Mouse (Mus musculus) kidney, adult 2 months (tissue): ENCODE results near the gene Lyg1.

ENCODE experiments used
- CTCF ChIP-seq: fragments of 200-500 bp; conservative IDR thresholded peaks from 2 replicates; pipeline ENCODE4 v1.5.1; 2011; ENCODE audit warnings: low read depth, mild to moderate bottlenecking, control low read depth, low read length, moderate library complexity, mixed read lengths; ENCODE audit not compliant: insufficient read depth, insufficient read length
- POLR2A ChIP-seq: fragments of 200-500 bp; IDR thresholded peaks from one replicate; pipeline ENCODE4 v1.6.1; 2011; ENCODE audit warnings: low read depth, low read length, control low read depth

GRCm38 (mm10) chr1:37959486-37959885 is 1.9 kb upstream of the Lyg1 start:
- TF ChIP-seq POLR2A (no peak), CTCF (no peak)
